Mouse (Mus musculus) CH12.LX (cell line): ENCODE data around the gene Car8. TPM values are rescaled to one million over a fixed set of nuclear protein-coding genes. Genes with fewer than 3 reads are reported as not detected.

Experiments
- DNase-seq: peaks from one replicate; pipeline ENCODE4 v3.0.0-alpha.2; 2013; ENCODE audit errors: extremely low read depth
- H3K27ac ChIP-seq: 2 replicates; pipeline ENCODE4 v1.5.1; 2012; ENCODE audit warnings: low read depth, mild to moderate bottlenecking, control low read depth, moderate library complexity; ENCODE audit not compliant: insufficient read depth
- H3K27me3 ChIP-seq: replicated peaks from 2 replicates; pipeline ENCODE3; 2012; ENCODE audit warnings: inconsistent platforms
- H3K36me3 ChIP-seq, 2 experiments: replicated peaks in 1 of 2; 2 replicates each; pipeline versions ENCODE3 to v1.6.1; 2012; ENCODE audit warnings: inconsistent platforms in 1 of 2, low read length in 1 of 2, mild to moderate bottlenecking in 1 of 2, mixed read lengths in 1 of 2, moderate library complexity in 1 of 2; ENCODE audit not compliant: control insufficient read depth in 1 of 2, insufficient read depth in 1 of 2
- H3K4me1 ChIP-seq, 2 experiments: 2 replicates each; pipeline ENCODE4 v1.6.1; 2012; ENCODE audit warnings: inconsistent platforms in 1 of 2, moderate library complexity in 1 of 2; ENCODE audit not compliant: insufficient read depth in 2 of 2, control insufficient read depth in 1 of 2
- H3K4me2 ChIP-seq: 2 replicates; pipeline ENCODE4 v1.6.1; 2012; ENCODE audit warnings: low read depth, mild to moderate bottlenecking, control low read depth; ENCODE audit not compliant: poor library complexity, insufficient read depth, severe bottlenecking
- H3K4me3 ChIP-seq, 3 experiments: fragments of 150-350 bp in 1 of 3; sonication (generic) in 1 of 3; replicated peaks in 1 of 3; 2 replicates each; pipeline versions ENCODE3 to v1.5.1; 2011 to 2012; ENCODE audit warnings: low read depth in 2 of 3, low read length in 2 of 3, mild to moderate bottlenecking in 2 of 3, moderate library complexity in 2 of 3, control low read depth in 1 of 3, improper control_type of control experiment in 1 of 3, inconsistent platforms in 1 of 3, mixed read lengths in 1 of 3; ENCODE audit not compliant: poor library complexity in 1 of 3
- H3K79me2 ChIP-seq: replicated peaks from 2 replicates; pipeline ENCODE4 v1.6.1; 2012; ENCODE audit warnings: mild to moderate bottlenecking, moderate library complexity; ENCODE audit not compliant: control insufficient read depth, poor library complexity, insufficient read depth, severe bottlenecking; ENCODE audit errors: extremely low read depth
- H3K9ac ChIP-seq: 2 replicates; pipeline ENCODE4 v1.6.1; 2012; ENCODE audit warnings: low read depth, mild to moderate bottlenecking, control low read depth, moderate library complexity; ENCODE audit not compliant: insufficient read depth
- H3K9me3 ChIP-seq: replicated peaks from 2 replicates; pipeline ENCODE3; 2012; ENCODE audit warnings: low read length, inconsistent platforms, mixed read lengths
- CHD1 ChIP-seq: IDR thresholded peaks from 2 replicates; pipeline ENCODE4 v1.6.1; 2012; ENCODE audit warnings: low read depth, low read length, improper control_type of control experiment, inconsistent platforms
- CTCF ChIP-seq, 2 experiments: IDR thresholded peaks in 1 of 2; conservative IDR thresholded peaks in 1 of 2; 2 replicates each; pipeline ENCODE4 v1.5.1; 2011 to 2012; ENCODE audit warnings: low read depth in 2 of 2, low read length in 2 of 2, improper control_type of control experiment in 1 of 2, inconsistent platforms in 1 of 2, mild to moderate bottlenecking in 1 of 2, moderate library complexity in 1 of 2
- GABPA ChIP-seq: IDR thresholded peaks from 2 replicates; pipeline ENCODE4 v1.6.1; 2012; ENCODE audit warnings: low read depth, low read length, improper control_type of control experiment, inconsistent platforms; ENCODE audit not compliant: insufficient replicate concordance
- IRF4 ChIP-seq: IDR thresholded peaks from 2 replicates; pipeline ENCODE4 v1.6.1; 2014; ENCODE audit warnings: low read depth, mild to moderate bottlenecking, inconsistent platforms, low read length, improper control_type of control experiment
- KAT2A ChIP-seq: IDR thresholded peaks from 2 replicates; pipeline ENCODE4 v1.6.1; 2012; ENCODE audit warnings: low read length, improper control_type of control experiment, inconsistent platforms; ENCODE audit not compliant: insufficient replicate concordance
- MAFK ChIP-seq: IDR thresholded peaks from 2 replicates; pipeline ENCODE4 v1.6.1; 2011; ENCODE audit warnings: low read length, improper control_type of control experiment; ENCODE audit not compliant: insufficient replicate concordance
- RAD21 ChIP-seq: IDR thresholded peaks from 2 replicates; pipeline ENCODE4 v1.6.1; 2011; ENCODE audit warnings: low read depth, mild to moderate bottlenecking, low read length, improper control_type of control experiment, moderate library complexity
- TCF12 ChIP-seq: IDR thresholded peaks from 2 replicates; pipeline ENCODE4 v1.6.1; 2014; ENCODE audit warnings: low read depth, mild to moderate bottlenecking, inconsistent platforms, low read length, improper control_type of control experiment
- UBTF ChIP-seq: IDR thresholded peaks from 2 replicates; pipeline ENCODE4 v1.6.1; 2012; ENCODE audit warnings: low read depth, mild to moderate bottlenecking, inconsistent platforms, low read length, improper control_type of control experiment, moderate library complexity
- dilution Hi-C: fragments of 300-500 bp; cut with MboI; formaldehyde crosslinking; loops from 2 replicates; pipeline ENCODE4 v1.14.3; 2020; ENCODE audit warnings: low sequenced_read_pairs; ENCODE audit not compliant: extremely low pct_unique_long_range_greater_than_20kb, extremely low pct_ligation_motif_present
- in situ Hi-C: fragments of 300-500 bp; cut with MboI; formaldehyde crosslinking; loops from 3 replicates; pipeline ENCODE4 v1.14.3; 2019; ENCODE audit warnings: low sequenced_read_pairs, low pct_ligation_motif_present, low pct_unique_long_range_greater_than_20kb, mixed read lengths
- polyA plus RNA-seq: library from polyadenylated mRNA; unstranded; fragments of >175 nt; gene quantifications from 2 replicates; pipeline ENCODE4 v1.2.1, GENCODE M21; 2012; ENCODE audit warnings: low read depth; ENCODE audit not compliant: insufficient read length
- total RNA-seq, 2 experiments: library from RNA; depleted of rRNA; stranded (reverse); fragments of 300-350 nt in 1 of 2; fragments of >200 nt in 1 of 2; gene quantifications; 2 replicates each; pipeline ENCODE4 v1.2.3; 2012 to 2014

The Car8 gene
- total and polyA plus RNA-seq, 3 experiments = not detected

DNA sequence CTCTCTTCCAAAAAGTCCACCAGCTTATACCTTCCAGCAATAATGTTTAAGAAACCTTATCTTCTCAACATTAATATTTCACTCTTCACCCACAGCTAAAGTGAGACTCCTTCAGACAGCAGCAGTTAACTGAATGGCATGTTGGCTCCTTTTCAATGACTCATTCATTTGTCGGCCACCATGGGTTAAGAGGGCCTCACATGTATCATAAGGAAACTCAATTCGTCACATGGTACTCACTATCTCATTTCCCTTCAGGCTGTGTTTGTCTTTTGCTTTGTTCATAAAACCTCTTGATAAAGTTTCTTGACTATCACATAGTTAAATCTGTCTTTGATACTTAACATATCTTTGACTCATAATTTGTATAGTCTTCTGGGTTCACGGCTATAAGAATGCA lies 20.8 kb downstream of the Car8 start:
- Histone ChIP-seq H3K4me1 (no peaks in the 10 kb centered on the region), H3K79me2 (no peaks in the 10 kb centered on the region), H3K9me3 (no peaks in the 10 kb centered on the region), H3K9ac (no peak overlapping the region), H3K4me2 (no peak overlapping the region), H3K27me3 (no peaks in the 10 kb centered on the region), H3K36me3 (no peaks in the 10 kb centered on the region), H3K4me3 (no peak overlapping the region), H3K27ac (no peak overlapping the region)
- in situ Hi-C loops = no loop called here
- dilution Hi-C loops = no loop called here
- peak; percentile 4 for DNase-seq
- TF ChIP-seq RAD21 = no peak
- TF ChIP-seq KAT2A = no peak

DNA sequence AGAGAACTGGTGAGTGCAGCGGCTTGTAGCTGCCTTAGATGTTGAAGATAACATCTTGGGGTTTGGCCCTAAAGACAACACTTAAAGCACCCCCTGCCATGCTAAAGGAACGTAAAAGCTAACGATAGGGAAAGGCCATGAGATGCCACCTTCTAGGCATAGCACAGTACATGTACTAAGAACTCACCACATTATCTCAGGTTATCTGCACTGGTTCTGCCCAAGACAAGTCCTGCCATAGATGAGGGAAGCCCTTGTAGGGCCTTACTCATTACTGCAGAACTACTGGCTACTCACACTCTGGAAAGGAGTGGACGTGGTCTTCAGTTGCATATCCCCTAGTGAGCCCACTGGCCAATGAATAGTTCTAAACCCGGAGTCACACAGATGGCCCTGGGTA lies 21.6 kb downstream of the Car8 start:
- in situ Hi-C loops = no loop called here
- H3K4me3 ChIP-seq = no peak overlapping the region

GRCm38 (mm10) chr4:8216551-8216950 lies 22.3 kb downstream of the Car8 start:
- no peak overlapping the region for H3K9ac ChIP-seq
- H3K9me3 ChIP-seq = no peaks in the 10 kb centered on the region
- H3K4me2 ChIP-seq = no peak overlapping the region
- DNase-seq = no peak
- no peaks in the 10 kb centered on the region for H3K27me3 ChIP-seq
- H3K27ac ChIP-seq = no peak overlapping the region
- dilution Hi-C loops = no loop called here
- H3K36me3 ChIP-seq = no peaks in the 10 kb centered on the region
- no peak overlapping the region for H3K4me3 ChIP-seq
- no peaks in the 10 kb centered on the region for H3K79me2 ChIP-seq
- TF ChIP-seq IRF4 (no peak), UBTF (no peak), GABPA (no peak), MAFK (no peak), CTCF (conservative IDR thresholded peaks at IDR 0.05 in 1 of 2, IDR thresholded peaks at IDR 0.05 in 1 of 2; ENCODE audit: low read depth in 2 of 2, low read length in 2 of 2) (no peak)
- in situ Hi-C loops = no loop called here
- H3K4me1 ChIP-seq = no peaks in the 10 kb centered on the region

More for the DNA sequence above, 21.6 kb downstream of the Car8 start:
- Histone ChIP-seq H3K4me2 (no peak overlapping the region), H3K79me2 (no peaks in the 10 kb centered on the region), H3K27me3 (no peaks in the 10 kb centered on the region), H3K27ac (no peak overlapping the region), H3K9me3 (no peaks in the 10 kb centered on the region), H3K36me3 (no peaks in the 10 kb centered on the region), H3K9ac (no peak overlapping the region), H3K4me1 (no peaks in the 10 kb centered on the region)
- TF ChIP-seq CHD1 (no peak), TCF12 (no peak)
- dilution Hi-C loops = no loop called here
- DNase-seq = no peak
